Mouse (Mus musculus) mouse embryonic stem cell (cell line): ENCODE data around the gene Pex11g.

Experiments
- in situ Hi-C, 2 experiments: fragments of 300-500 bp; cut with MboI; formaldehyde crosslinking; loops; 1 replicate in 1 of 2; 3 replicates in 1 of 2; pipeline ENCODE4 v1.14.3; 2019 to 2020; ENCODE audit warnings: low sequenced_read_pairs in 2 of 2, low pct_unique_long_range_greater_than_20kb in 1 of 2, mixed read lengths in 1 of 2; ENCODE audit not compliant: unreplicated experiment in 1 of 2

Gene Pex11g

GRCm38 (mm10) chr8:3483546-3483945 lies 16.1 kb upstream of the Pex11g start:
- in situ Hi-C loops, result no loop called here

DNA sequence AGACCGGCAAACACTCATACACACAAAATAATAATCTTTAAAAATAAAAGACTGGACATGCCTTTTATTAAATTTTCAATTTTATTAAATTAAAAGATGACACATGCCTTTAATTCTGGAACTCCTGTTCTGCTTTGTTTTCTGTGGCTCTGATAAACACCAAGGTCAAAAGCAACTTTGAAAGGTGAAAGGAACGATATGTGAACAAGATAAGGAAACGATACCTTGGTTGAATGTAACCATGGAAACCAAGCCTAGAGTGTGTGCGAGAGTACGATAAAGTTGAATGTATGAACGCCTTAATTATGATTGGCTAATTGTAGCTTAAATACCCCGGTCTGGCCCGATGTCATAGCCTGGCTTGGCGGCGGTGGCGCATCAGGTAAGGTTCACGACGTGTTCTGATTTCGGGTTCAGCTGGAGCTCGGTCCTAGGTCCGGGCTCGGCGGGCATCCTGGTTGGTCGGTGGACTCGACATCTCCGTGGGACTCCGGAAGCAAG lies 14.8 kb upstream of the Pex11g start:
- in situ Hi-C loops, result no loop called here

- in situ Hi-C loops, result no loop called here
Observed at GRCm38 (mm10) chr8:3481605-3482004, 14.1 kb upstream of the Pex11g start.

- in situ Hi-C loops, result no loop called here
Observed at GRCm38 (mm10) chr8:3480221-3480785, 12.8 kb upstream of the Pex11g start.

DNA sequence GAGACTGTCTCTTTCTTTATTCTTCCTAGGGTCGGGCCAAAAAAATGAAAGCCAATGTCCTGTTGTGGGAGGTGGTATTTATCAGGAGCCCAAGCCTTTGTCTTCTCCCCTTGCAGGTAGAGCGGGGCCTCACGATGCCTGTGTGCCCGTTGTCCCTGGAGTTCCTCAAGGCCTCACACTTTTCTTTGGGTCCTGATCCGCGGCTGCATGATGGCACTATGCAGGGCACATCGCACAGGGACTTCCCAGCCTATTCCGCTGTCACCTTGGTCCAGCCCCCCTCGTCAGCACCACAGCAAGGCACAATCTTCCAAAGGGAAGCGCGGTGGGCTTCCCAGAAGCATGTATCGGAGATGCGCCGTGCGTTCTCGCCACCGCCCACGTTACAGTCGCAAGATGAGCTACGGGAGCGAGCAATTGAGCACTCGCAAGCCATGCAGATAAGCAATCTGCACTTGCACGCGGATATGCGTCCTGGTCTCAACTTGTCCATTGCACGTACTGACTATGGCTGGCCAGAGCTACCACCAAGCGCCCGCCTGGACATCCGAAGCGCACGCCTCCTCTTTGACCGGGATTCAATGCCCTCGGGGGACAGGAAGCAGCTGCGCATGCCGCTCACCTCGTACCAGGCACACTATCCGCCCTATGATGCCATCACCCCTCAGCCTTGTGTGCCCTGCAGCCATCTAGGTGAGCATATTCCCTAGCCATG lies 8.4 kb upstream of the Pex11g start:
- in situ Hi-C loops, result no loop called here

GRCm38 (mm10) chr8:3470562-3470961 lies 3.1 kb upstream of the Pex11g start, which contains the start of gene Tex45:
Tex45 (plus strand) TSS chr8:3470862.
- in situ Hi-C loops, result no loop called here

DNA sequence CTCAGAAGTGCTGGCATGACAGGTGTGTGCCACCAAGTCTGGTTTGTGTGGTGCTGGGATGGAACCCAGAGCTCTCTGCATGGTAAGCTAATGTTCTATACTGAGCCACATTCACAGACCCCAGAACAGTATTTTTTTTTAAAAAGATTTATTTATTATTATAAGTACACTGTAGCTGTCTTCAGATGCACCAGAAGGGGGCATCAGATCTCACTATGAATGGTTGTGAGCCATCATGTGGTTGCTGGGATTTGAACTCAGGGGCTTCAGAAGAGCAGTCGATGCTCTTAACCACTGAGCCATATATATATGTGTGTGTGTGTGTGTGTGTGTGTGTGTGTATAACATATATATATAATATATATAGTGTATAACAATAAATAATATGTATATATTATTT lies 1.4 kb upstream of the Pex11g start:
- in situ Hi-C loops, result no loop called here

DNA sequence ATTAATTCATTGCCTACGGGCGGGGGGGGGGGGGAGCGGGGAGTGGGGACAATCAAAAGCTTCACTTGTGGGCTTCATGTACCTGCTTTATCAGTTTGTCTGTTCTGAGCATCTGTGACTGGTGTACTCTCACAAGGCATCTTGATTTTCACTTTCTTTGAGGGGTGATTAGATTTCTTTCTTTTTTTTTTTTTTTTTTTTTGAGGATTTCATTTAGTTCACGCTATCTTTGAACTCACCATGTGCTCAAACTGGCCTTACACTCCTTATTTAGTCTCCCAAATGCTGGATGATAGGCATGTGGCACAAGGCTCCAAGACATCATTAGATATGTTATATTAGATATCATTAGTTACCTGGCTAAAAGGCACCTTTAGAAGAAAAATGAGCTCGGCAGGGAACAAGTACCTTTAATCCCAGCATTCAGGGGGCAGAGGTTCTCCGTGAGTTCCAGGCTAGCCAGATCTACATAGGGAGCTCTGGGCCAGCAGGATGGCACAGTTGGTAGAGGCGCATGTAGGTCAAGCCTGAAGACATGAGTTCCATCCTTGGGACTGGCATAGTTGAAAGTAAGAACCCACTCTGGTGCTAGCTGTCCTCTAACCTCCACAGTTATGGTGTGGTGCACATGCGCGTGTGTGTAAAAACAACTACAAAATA lies 536 bp upstream of the Pex11g start:
- in situ Hi-C loops, result no loop called here

DNA sequence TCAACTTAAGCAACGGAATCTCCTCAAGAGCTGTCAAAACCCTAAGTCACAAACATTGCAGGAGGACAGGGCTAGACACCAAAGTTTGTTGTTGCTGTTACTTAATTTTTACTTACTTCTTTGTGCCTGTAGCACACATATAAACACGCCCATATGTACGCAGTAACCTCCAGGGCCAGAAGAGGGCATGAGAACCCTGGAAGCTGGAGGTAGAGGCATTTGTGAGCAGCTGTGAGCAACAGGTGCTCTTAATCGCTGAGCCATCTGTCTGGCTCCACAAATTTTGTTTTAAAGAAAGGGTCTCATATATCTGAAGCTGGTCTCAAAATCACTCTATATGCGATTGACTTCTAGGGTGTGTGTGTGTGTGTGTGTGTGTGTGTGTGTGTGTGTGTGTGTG lies 3.2 kb downstream of the Pex11g start:
- in situ Hi-C loops, result no loop called here

GRCm38 (mm10) chr8:3463248-3463647 lies 4.2 kb downstream of the Pex11g start:
- in situ Hi-C loops, result no loop called here

- in situ Hi-C loops, result no loop called here
Observed at GRCm38 (mm10) chr8:3451992-3452391, 15.5 kb downstream of the Pex11g start.

DNA sequence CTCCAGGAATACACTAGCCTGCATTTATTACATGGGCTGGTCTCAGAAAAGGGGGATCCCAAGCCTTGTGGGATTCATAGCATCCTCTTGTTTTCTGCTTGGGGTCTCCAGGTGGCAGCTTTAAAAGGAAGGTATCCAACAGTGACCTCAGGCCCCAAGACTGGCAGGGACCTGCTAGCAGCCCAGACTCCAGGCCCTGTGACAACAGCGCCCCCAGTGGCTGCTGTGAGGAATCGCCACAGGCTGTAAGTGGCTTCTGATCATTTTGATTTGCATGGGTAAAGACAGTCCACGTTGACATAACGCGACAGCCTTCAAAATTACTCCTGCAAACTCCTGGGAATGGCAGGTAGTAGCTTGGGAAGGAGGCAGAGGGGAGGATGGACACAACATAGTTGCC lies 16.8 kb downstream of the Pex11g start:
- in situ Hi-C loops, result no loop called here

- in situ Hi-C loops, result no loop called here
Observed at GRCm38 (mm10) chr8:3449226-3449625, 18.3 kb downstream of the Pex11g start.

DNA sequence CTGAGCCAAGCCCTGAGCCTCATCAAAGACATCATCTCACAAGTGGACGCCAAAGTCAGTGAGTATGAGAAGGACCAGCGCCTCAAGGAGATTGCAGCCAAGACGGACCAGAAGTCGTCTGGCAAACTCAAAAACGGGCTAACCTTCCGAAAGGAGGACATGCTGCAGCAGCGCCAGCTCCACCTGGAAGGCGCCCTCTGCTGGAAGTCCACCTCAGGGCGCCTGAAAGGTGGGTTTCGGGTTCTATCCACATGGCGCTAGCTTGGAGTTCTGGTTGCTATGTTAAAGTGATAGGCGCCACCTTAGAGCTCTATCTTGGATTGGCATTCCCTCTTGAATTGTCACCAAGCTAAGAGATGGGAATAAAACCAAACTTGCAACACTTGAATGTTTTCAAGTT lies 28.0 kb downstream of the Pex11g start:
- in situ Hi-C loops, result no loop called here

DNA sequence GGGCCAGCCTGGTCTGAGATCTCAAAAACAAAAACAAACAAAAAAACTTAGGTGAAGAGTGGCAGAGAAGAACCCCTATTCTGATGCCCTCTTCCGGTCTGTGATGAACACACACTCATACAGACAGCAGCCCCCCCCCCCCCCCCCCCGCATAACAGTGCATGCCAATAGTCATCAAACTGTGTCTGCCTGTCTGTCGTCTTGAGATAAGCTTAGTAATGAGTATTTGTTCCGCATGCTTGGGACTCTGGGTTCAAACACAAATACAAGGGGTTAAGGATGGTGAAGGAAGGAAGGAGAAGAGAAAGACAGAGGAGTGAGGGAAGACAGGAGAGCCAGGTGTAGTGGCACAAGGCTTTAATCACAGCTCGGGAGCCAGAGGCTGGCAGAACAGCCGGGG lies 31.0 kb downstream of the Pex11g start:
- in situ Hi-C loops, result no loop called here

DNA sequence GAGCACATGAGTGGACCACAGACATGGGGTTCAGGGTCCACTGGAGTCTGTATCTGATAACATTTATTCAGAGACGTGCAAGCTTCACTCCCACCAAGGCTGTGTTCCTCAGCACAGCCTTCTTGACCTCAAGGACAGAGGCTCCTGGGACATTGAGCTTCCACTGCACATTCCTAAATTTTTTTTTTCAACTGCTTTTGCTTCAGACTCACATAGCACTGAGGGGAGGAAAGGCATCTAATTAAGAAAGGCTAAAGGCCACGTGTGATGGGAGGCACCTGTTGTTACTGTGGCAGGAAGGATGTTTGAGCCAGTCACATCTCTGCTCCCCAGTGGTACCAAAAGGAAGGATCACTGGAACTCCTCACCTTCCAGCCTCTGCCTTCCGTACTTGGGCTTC lies 36.4 kb downstream of the Pex11g start:
- in situ Hi-C loops, result no loop called here

GRCm38 (mm10) chr8:3429966-3430365 lies 37.5 kb downstream of the Pex11g start:
- in situ Hi-C loops, result no loop called here

GRCm38 (mm10) chr8:3428426-3428825 lies 39.1 kb downstream of the Pex11g start:
- in situ Hi-C loops, result no loop called here

GRCm38 (mm10) chr8:3426211-3426610 lies 41.3 kb downstream of the Pex11g start:
- in situ Hi-C loops, result no loop called here

DNA sequence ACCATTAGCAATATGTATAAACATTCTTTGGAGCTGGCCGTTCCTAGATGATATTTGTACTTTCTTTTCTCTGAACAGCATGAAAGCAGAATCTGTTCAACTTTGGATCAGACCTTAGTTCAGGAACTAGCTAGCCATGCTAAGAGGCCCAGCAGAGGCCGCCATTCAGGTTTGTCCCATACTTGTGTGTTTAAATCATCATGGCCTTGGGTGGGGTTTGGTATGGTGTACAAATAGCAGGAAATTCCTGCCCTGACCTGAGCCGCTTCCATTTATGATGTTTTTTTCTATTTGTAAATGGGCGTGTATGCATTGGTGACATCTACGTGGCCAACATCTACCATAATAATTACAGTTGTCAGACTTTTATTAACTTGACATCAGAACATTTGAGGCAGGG lies 42.3 kb downstream of the Pex11g start:
- in situ Hi-C loops, result no loop called here
